Mouse (Mus musculus) adipose tissue, adult 10 weeks (tissue): ENCODE measurements around the gene Gm8165. TPM values are rescaled to one million over a fixed set of nuclear protein-coding genes. Genes with fewer than 3 reads are reported as not detected.

Source experiments
- polyA plus RNA-seq: library from polyadenylated mRNA; stranded (reverse); fragments of 350-450 nt; fragmentation: Illumina TruSeq; extraction: RNeasy Lipid Tissue Mini Kit (QIAGEN cat#74804); gene quantifications from one replicate; pipeline ENCODE4 v1.2.3, GENCODE M21; 2014; ENCODE audit warnings: low read depth, low replicate concordance

Gene Gm8165
- not detected for polyA plus RNA-seq

DNA sequence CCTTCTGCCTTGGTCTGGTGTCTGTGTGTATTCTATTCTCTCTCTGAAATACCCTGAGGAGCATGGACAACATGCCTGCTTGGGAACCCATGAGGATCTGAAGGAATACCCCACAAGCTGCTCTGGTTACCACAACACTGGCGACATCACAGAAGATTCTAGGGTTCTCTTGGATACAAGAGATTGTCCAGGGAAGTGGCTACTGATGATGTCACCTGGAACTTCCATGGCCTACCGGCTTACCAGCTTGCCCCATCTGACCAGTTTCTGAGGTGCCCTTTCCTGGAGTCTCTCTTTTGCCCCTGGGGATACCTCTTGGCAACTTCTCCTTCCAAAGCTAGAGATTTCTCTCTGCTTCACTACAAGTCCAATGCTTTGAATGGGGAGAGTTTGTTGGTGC is at the start of gene Gm8165:
TSS of gene Gm8165 (minus strand) at position 101 of the 400 bp plus-strand sequence.

DNA sequence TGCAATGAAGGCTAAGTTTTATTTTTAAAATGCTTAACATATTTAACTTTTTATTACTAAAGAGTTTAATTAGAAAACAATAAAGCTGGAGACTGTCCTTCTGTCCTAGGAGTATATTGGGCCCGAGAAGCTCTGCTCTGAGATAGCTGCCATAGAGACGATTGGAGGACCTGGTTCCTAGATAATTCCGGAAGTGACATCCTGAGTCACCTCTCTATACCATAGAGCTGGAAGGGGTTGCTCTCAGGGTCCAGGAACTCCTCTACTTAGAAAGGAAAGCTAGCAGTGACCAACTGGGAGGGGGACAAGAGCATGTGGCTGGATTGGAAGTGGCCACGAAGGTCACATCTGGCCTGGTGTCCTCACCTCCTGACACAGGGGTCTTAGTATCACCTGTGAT is 20.6 kb upstream of the Gm8165 start, which contains the start of gene Gm7324:
TSS of gene Gm7324 (plus strand) at position 208 of the 400 bp plus-strand sequence.

Other genes with a start within 250 kb of the Gm8165 start
- 0.77 TPM for gene Gm5799, start 133.6 kb downstream of the Gm8165 start, polyA plus RNA-seq
- not detected for gene Gm17654, start 98.1 kb downstream of the Gm8165 start, polyA plus RNA-seq
- gene Gm10375, start 69.2 kb downstream of the Gm8165 start, polyA plus RNA-seq = 0.84 TPM
- gene Gm7324, start 20.6 kb upstream of the Gm8165 start, polyA plus RNA-seq = 1.3 TPM
- gene Gm16506, start 50.3 kb upstream of the Gm8165 start, polyA plus RNA-seq = not detected
- not detected for gene Gm6526, start 70.7 kb upstream of the Gm8165 start, polyA plus RNA-seq
- gene Gm8180, start 107.5 kb upstream of the Gm8165 start, polyA plus RNA-seq = not detected
- gene Ear1, start 198.3 kb upstream of the Gm8165 start, polyA plus RNA-seq = 0.79 TPM
- not detected for gene Ear10, start 246.4 kb upstream of the Gm8165 start, polyA plus RNA-seq
- gene Gm8113, start 248.2 kb upstream of the Gm8165 start, polyA plus RNA-seq = 2.6 TPM